Mouse (Mus musculus) olfactory bulb, adult 2 months (tissue): ENCODE data around the gene Wdr75. TPM values are rescaled to one million over a fixed set of nuclear protein-coding genes. Genes with fewer than 3 reads are reported as not detected.

ENCODE experiments used
- H3K27ac ChIP-seq: fragments of 200-500 bp; 2 replicates; pipeline ENCODE4 v1.5.1; 2012; ENCODE audit warnings: low read depth, low read length; ENCODE audit not compliant: insufficient read depth
- H3K4me1 ChIP-seq: fragments of 200-500 bp; 2 replicates; pipeline ENCODE4 v1.6.1; 2012; ENCODE audit warnings: low read length; ENCODE audit not compliant: control insufficient read depth, insufficient read depth
- H3K4me3 ChIP-seq: fragments of 200-500 bp; 2 replicates; pipeline ENCODE4 v1.5.1; 2012; ENCODE audit warnings: mild to moderate bottlenecking, low read depth, low read length, moderate library complexity; ENCODE audit not compliant: insufficient read depth
- CTCF ChIP-seq: fragments of 200-500 bp; IDR thresholded peaks from 2 replicates; pipeline ENCODE4 v1.5.1; 2012; ENCODE audit warnings: low read depth, mild to moderate bottlenecking, low read length, moderate library complexity; ENCODE audit not compliant: insufficient read depth
- POLR2A ChIP-seq: fragments of 200-500 bp; IDR thresholded peaks from 2 replicates; pipeline ENCODE4 v1.6.1; 2012; ENCODE audit warnings: mild to moderate bottlenecking, low read depth, low read length, moderate library complexity; ENCODE audit not compliant: insufficient read depth
- WGBS: fragments of 180-500 bp; shearing (Covaris S2); methylation state at CpG from one replicate; pipeline ENCODE4 v1.1.7; 2018; 5-methylcytosine and 5-hydroxymethylcytosine counted together
- polyA plus RNA-seq: library from polyadenylated mRNA; stranded (reverse); fragments of >200 nt; gene quantifications from 2 replicates; pipeline ENCODE4 v1.2.4, GENCODE M21; 2012; ENCODE audit warnings: low replicate concordance; ENCODE audit not compliant: missing spikeins, insufficient read depth, insufficient read length

The Wdr75 gene
- polyA plus RNA-seq, 1 experiment, result not detected

DNA sequence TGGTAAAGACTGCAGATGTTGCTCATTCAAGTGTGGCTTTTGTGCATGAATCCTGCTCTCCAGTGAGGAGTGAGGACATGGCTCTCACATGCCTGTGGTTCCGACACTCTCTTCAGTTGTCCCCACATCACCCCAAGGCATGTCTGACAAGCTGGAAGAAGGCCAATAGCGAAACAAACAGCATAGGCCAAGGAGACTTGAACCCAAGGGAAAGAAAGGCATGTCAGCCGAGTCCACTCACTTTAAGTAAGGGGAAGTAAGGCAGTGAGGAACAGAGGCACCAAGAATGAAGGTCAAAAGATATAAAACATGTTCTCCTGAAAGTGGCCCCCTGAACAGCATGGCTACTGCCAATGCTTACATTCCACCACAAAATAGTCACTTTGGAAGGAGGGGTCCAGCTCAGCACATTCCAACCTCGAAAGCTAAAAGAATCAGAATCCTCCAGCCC lies 69.6 kb downstream of the Wdr75 start:
- TF ChIP-seq CTCF (no peak), POLR2A (no peak)
- Histone ChIP-seq H3K4me3 (no peak overlapping the region), H3K4me1 (no peaks in the 10 kb centered on the region), H3K27ac (no peak overlapping the region)
- 72% methylated on average over 4 of the region's 4 CpGs for WGBS

DNA sequence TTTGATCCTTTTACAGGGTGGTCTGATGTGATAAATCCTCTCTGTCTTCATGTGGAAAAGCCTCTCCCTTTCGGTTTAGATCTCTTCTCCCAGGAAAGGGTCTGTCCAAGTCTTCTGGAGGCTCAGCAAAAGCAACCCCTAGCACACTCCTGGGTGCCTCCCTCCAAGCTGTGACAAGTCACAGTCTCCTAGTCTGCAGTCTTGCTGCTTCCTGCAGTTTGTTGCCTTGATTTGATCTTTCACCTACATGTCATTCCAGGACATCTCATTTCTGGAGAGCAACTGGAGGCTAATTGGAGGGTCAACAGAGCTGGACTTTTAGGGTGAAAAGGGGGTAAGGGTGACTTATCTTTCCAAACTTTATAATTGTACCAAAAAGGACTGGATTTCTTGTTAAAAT lies 70.3 kb downstream of the Wdr75 start:
- Histone ChIP-seq H3K4me3 (no peak overlapping the region), H3K4me1 (no peaks in the 10 kb centered on the region), H3K27ac (no peak overlapping the region)
- WGBS, result 82% methylated on average over 1 of the region's 1 CpGs
- no peak for TF ChIP-seq POLR2A
- TF ChIP-seq CTCF, result no peak

DNA sequence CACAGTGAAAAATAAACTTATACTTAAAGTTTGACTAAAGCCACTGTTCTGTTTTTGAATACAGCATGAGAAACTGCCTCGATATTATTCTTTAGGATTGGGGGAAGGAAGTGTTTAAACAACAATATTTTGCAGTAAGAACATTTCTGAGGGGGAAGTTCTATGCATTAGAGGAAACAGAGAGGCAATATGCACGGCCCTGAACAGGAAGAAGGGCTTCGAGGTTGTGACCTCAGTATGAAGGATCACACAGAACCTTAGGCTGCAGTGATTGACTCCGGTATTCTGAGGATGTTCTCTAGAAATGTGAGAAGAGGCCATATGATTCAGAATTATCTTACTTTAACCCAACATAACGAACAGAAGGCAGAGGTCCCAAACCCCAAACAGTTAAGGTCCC lies 70.8 kb downstream of the Wdr75 start:
- Histone ChIP-seq H3K4me3 (no peak overlapping the region), H3K4me1 (no peaks in the 10 kb centered on the region), H3K27ac (no peak overlapping the region)
- TF ChIP-seq CTCF (no peak), POLR2A (no peak)
- 84% methylated on average over 5 of the region's 5 CpGs for WGBS

DNA sequence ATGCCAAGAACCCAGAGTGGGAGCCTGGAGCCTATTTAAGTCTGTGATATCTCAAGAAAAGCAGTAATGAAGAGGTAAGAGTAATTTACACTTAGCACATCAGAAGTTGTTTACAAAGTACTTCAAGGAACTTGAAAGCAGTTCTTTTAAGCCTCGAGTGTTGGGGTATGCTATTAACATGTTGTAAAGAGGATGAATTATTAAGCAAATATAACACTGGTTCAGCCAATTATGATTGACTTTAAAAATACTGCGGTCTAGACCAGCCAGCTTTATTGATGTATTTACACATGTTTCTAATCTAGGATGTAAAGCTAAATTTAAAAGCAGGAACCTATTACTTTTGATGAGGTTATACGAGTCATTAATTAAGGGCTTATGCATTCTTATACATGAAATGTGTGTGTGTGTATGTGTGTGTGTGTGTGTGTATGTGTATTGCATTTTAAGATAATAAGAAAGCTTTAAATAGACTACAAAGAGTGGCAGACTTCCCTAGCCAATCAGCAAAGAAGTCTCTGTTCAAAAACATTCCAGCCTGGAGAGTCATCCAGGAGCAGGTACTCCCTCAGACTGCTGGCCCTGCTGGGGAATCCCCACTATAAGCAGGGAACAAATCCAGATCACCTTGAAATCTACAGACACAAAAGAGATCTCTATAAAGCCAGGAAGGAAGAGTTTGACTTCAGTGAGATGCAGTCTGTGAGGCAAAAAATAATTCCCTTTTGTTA lies 71.5 kb downstream of the Wdr75 start:
- H3K4me1 ChIP-seq, result no peaks in the 10 kb centered on the region
- H3K4me3 ChIP-seq, result no peak overlapping the region
- TF ChIP-seq POLR2A, result no peak
- no peak for TF ChIP-seq CTCF
- 62% methylated on average over 3 of the region's 3 CpGs for WGBS
- no peak overlapping the region for H3K27ac ChIP-seq

DNA sequence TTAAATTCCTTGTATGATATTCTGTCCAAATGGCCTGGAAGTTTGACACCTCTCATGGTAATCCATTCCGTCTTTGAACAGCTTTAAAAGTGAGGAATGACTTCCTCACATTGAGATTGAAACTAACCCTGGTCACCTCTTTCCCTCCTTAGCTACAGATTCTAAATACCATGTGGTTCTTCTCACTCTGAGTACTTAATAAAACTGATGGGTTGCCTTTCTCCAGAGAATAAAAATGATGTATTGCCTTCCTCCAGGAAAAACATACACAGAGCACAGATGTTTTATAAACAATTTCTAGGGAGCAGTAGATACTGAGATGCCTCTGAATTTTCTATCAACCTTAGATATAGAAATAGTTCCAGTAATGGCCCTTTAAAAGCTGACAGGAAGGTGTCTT lies 73.1 kb downstream of the Wdr75 start:
- Histone ChIP-seq H3K4me1 (no peaks in the 10 kb centered on the region), H3K4me3 (no peak overlapping the region), H3K27ac (no peak overlapping the region)
- no peak for TF ChIP-seq CTCF
- TF ChIP-seq POLR2A, result no peak
- 93% methylated on average over 1 of the region's 1 CpGs for WGBS

DNA sequence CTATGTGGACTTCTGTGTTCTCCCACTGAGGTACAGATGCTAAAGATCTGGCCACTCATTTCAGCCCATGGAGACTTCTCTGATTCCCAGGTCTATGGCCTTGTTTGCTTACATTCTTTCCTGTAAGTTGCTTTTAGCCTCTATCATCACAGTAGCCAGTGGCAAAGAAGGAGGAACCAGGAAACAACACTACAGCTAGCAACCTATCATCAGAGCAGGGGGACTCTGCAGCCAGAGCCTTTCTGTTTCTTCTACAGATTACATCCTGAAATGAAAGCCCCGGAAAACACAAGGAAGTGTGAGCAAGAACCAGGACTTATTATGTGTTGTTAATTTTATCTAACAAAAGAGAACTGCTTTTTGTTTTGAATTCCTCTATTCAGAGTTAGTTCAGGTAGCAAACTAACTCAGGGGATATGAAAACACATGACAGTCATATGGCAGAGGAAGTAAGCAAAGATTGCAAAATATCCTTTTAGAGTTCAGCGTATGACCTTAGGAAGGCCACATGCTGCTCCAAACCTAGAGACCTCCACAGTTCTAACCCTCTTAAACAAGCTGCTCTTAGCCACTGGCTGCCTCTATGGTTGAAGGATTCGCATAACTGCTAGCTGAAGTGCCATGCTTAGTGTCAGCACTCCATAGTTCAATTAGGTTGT lies 73.6 kb downstream of the Wdr75 start:
- H3K4me3 ChIP-seq, result no peak overlapping the region
- no peak overlapping the region for H3K27ac ChIP-seq
- TF ChIP-seq CTCF (no peak), POLR2A (no peak)
- WGBS, result 80% methylated on average over 3 of the region's 3 CpGs
- H3K4me1 ChIP-seq, result no peaks in the 10 kb centered on the region

Other genes starting within 250 kb of the Wdr75 start
- not detected in 2 replicates for gene Gm5269, start 95.1 kb downstream of the Wdr75 start, polyA plus RNA-seq
- not detected in 2 replicates for gene Slc40a1, start 131.4 kb downstream of the Wdr75 start, polyA plus RNA-seq